Mouse (Mus musculus) neural tube, embryonic 15.5 days (tissue): ENCODE results near the gene Cyb5r2. TPM values are rescaled to one million over a fixed set of nuclear protein-coding genes. Genes with fewer than 3 reads are reported as not detected.

Source experiments
- ATAC-seq: fragments of 200-750 bp; cut with Nextera tagmentation; 2 replicates; pipeline ENCODE4 v1.8.0; 2017; ENCODE audit warnings: mild to moderate bottlenecking, moderate TSS enrichment, moderate library complexity; ENCODE audit not compliant: low FRiP score
- H3K27ac ChIP-seq: fragments of 300-500 bp; sonication (generic); replicated peaks from 2 replicates; pipeline ENCODE4 v1.5.1; 2015; ENCODE audit warnings: mild to moderate bottlenecking, inconsistent platforms
- H3K27me3 ChIP-seq: fragments of 300-500 bp; sonication (generic); replicated peaks from 2 replicates; pipeline ENCODE4 v1.6.1; 2015; ENCODE audit warnings: inconsistent platforms
- H3K36me3 ChIP-seq: fragments of 300-500 bp; sonication (generic); 2 replicates; pipeline ENCODE4 v1.6.1; 2015; ENCODE audit warnings: inconsistent platforms
- H3K4me1 ChIP-seq: fragments of 300-500 bp; sonication (generic); 2 replicates; pipeline ENCODE4 v1.6.1; 2015; ENCODE audit warnings: inconsistent platforms
- H3K4me2 ChIP-seq: fragments of 300-500 bp; sonication (generic); 2 replicates; pipeline ENCODE4 v1.6.1; 2015; ENCODE audit warnings: inconsistent platforms, mild to moderate bottlenecking, moderate library complexity
- H3K4me3 ChIP-seq: fragments of 300-500 bp; sonication (generic); replicated peaks from 2 replicates; pipeline ENCODE4 v1.5.1; 2015; ENCODE audit warnings: mild to moderate bottlenecking, inconsistent platforms
- H3K9ac ChIP-seq: fragments of 300-500 bp; sonication (generic); replicated peaks from 2 replicates; pipeline ENCODE4 v1.6.1; 2015; ENCODE audit warnings: mild to moderate bottlenecking, inconsistent platforms
- H3K9me3 ChIP-seq: fragments of 300-500 bp; sonication (generic); replicated peaks from 2 replicates; pipeline ENCODE4 v1.6.1; 2016; ENCODE audit warnings: inconsistent platforms
- WGBS: fragments of 180-500 bp; shearing (Covaris S2); methylation state at CpG from one replicate; pipeline ENCODE4 v1.1.7; 2015; ENCODE audit warnings: mixed read lengths; 5-methylcytosine and 5-hydroxymethylcytosine counted together
- polyA plus RNA-seq: library from polyadenylated mRNA; unstranded; fragments of >200 nt; fragmentation: Nextera tagmentation; extraction: Ambion mirVana; gene quantifications from 2 replicates; pipeline ENCODE4 v1.2.1, GENCODE M21; 2015

Gene Cyb5r2
- polyA plus RNA-seq, 1 experiment from 2014 or later, result 0.09 TPM

GRCm38 (mm10) chr7:107720771-107721170 lies 37.1 kb downstream of the Cyb5r2 start:
- no peaks in the 10 kb centered on the region for H3K4me1 ChIP-seq
- no peaks in the 10 kb centered on the region for H3K27me3 ChIP-seq
- H3K36me3 ChIP-seq, result no peaks in the 10 kb centered on the region
- 88% methylated on average over 1 of the region's 1 CpGs for WGBS
- no peaks in the 10 kb centered on the region; the same call in 1 of the 2 replicates for H3K9me3 ChIP-seq
- H3K9ac ChIP-seq, result no peak overlapping the region
- H3K4me3 ChIP-seq, result no peak overlapping the region
- no peak overlapping the region for H3K27ac ChIP-seq
- H3K4me2 ChIP-seq, result no peak overlapping the region
- ATAC-seq, result no peak

- ATAC-seq, result no peak
- Histone ChIP-seq H3K4me3 (no peak overlapping the region), H3K4me2 (no peak overlapping the region), H3K36me3 (no peaks in the 10 kb centered on the region), H3K9me3 (no peaks in the 10 kb centered on the region), H3K4me1 (no peaks in the 10 kb centered on the region), H3K27me3 (no peaks in the 10 kb centered on the region), H3K27ac (no peak overlapping the region), H3K9ac (no peak overlapping the region)
- WGBS, result 87% methylated on average over 5 of the region's 5 CpGs
Observed at GRCm38 (mm10) chr7:107714067-107714466, 43.8 kb downstream of the Cyb5r2 start.

- Histone ChIP-seq H3K27me3 (no peaks in the 10 kb centered on the region), H3K9me3 (no peaks in the 10 kb centered on the region), H3K27ac (no peak overlapping the region), H3K4me1 (0 out of 2 replicates have a peak, but pooled peaks cover 6% of the 10 kb centered on the region), H3K9ac (no peak overlapping the region), H3K4me3 (no peak overlapping the region), H3K4me2 (no peak overlapping the region), H3K36me3 (no peaks in the 10 kb centered on the region)
- WGBS, result 75% methylated on average over 6 of the region's 6 CpGs
- ATAC-seq, result no peak
Observed at GRCm38 (mm10) chr7:107712743-107713142, 45.1 kb downstream of the Cyb5r2 start.

GRCm38 (mm10) chr7:107708491-107709112 lies 49.2 kb downstream of the Cyb5r2 start:
- H3K9me3 ChIP-seq, result no peaks in the 10 kb centered on the region
- H3K27me3 ChIP-seq, result no peaks in the 10 kb centered on the region
- H3K4me3 ChIP-seq, result peak overlapping the region; percentile 26
- no peak overlapping the region for H3K27ac ChIP-seq
- ATAC-seq, result peak; percentile 95
- H3K4me2 ChIP-seq, result peak overlapping the region; percentile 53
- H3K9ac ChIP-seq, result no peak overlapping the region; the same call in 1 of the 2 replicates
- WGBS, result 3% methylated on average over 10 of the region's 10 CpGs
- H3K36me3 ChIP-seq, result no peaks in the 10 kb centered on the region
- 0 out of 2 replicates have a peak, but pooled peaks cover 6% of the 10 kb centered on the region for H3K4me1 ChIP-seq

- H3K27ac ChIP-seq, result no peak overlapping the region
- no peaks in the 10 kb centered on the region for H3K36me3 ChIP-seq
- ATAC-seq, result no peak
- no peak overlapping the region for H3K9ac ChIP-seq
- H3K9me3 ChIP-seq, result no peaks in the 10 kb centered on the region
- no peak overlapping the region for H3K4me2 ChIP-seq
- H3K4me1 ChIP-seq, result 0 out of 2 replicates have a peak, but pooled peaks cover 6% of the 10 kb centered on the region
- peaks cover 4% of the 10 kb centered on the region; the same call in 1 of the 2 replicates for H3K27me3 ChIP-seq
- no peak overlapping the region for H3K4me3 ChIP-seq
- WGBS, result 80% methylated on average over 9 of the region's 9 CpGs
Observed at GRCm38 (mm10) chr7:107707650-107708049, 50.2 kb downstream of the Cyb5r2 start.

GRCm38 (mm10) chr7:107705941-107706340 lies 51.9 kb downstream of the Cyb5r2 start:
- H3K9me3 ChIP-seq, result no peaks in the 10 kb centered on the region
- ATAC-seq, result no peak
- 67% methylated on average over 5 of the region's 5 CpGs for WGBS

GRCm38 (mm10) chr7:107702461-107703380 lies 55.1 kb downstream of the Cyb5r2 start:
- H3K9me3 ChIP-seq, result no peaks in the 10 kb centered on the region
- no peak overlapping the region for H3K9ac ChIP-seq
- H3K27ac ChIP-seq, result no peak overlapping the region
- peaks cover 14% of the 10 kb centered on the region; the same call in 1 of the 2 replicates for H3K27me3 ChIP-seq
- no peaks in the 10 kb centered on the region for H3K4me1 ChIP-seq
- H3K4me2 ChIP-seq, result no peak overlapping the region
- 60% methylated on average over 13 of the region's 13 CpGs for WGBS
- H3K4me3 ChIP-seq, result no peak overlapping the region
- no peak for ATAC-seq
- H3K36me3 ChIP-seq, result no peaks in the 10 kb centered on the region

More at GRCm38 (mm10) chr7:107705941-107706340, 51.9 kb downstream of the Cyb5r2 start:
- no peak overlapping the region for H3K4me3 ChIP-seq
- no peak overlapping the region for H3K27ac ChIP-seq
- H3K4me2 ChIP-seq, result no peak overlapping the region
- no peak overlapping the region for H3K9ac ChIP-seq
- H3K27me3 ChIP-seq, result peaks cover 8% of the 10 kb centered on the region; the same call in 1 of the 2 replicates
- no peaks in the 10 kb centered on the region for H3K36me3 ChIP-seq
- 0 out of 2 replicates have a peak, but pooled peaks cover 6% of the 10 kb centered on the region for H3K4me1 ChIP-seq

GRCm38 (mm10) chr7:107700646-107701045 lies 57.2 kb downstream of the Cyb5r2 start:
- Histone ChIP-seq H3K4me2 (no peak overlapping the region), H3K9me3 (no peaks in the 10 kb centered on the region), H3K4me3 (no peak overlapping the region), H3K27ac (no peak overlapping the region), H3K27me3 (peaks cover 35% of the 10 kb centered on the region), H3K9ac (no peak overlapping the region), H3K36me3 (no peaks in the 10 kb centered on the region), H3K4me1 (no peaks in the 10 kb centered on the region)
- 81% methylated on average over 5 of the region's 5 CpGs for WGBS
- ATAC-seq, result no peak

- Histone ChIP-seq H3K27me3 (peaks cover 39% of the 10 kb centered on the region), H3K27ac (no peak overlapping the region)
Observed at GRCm38 (mm10) chr7:107699926-107700325, 57.9 kb downstream of the Cyb5r2 start.

More at GRCm38 (mm10) chr7:107699926-107700325, 57.9 kb downstream of the Cyb5r2 start:
- H3K4me3 ChIP-seq, result no peak overlapping the region
- no peak overlapping the region for H3K4me2 ChIP-seq
- H3K36me3 ChIP-seq, result no peaks in the 10 kb centered on the region
- H3K4me1 ChIP-seq, result no peaks in the 10 kb centered on the region
- H3K9ac ChIP-seq, result no peak overlapping the region
- no peaks in the 10 kb centered on the region for H3K9me3 ChIP-seq
- 84% methylated on average over 1 of the region's 1 CpGs for WGBS
- ATAC-seq, result no peak
